Mouse (Mus musculus): ENCODE measurements at regions not wholly inside any gene's neighbourhood (a gene's known extent, or its start where the extent isn't known, plus 50 kb on each side); places are given as distances from the start of the nearest gene placed in this dataset.

DNA sequence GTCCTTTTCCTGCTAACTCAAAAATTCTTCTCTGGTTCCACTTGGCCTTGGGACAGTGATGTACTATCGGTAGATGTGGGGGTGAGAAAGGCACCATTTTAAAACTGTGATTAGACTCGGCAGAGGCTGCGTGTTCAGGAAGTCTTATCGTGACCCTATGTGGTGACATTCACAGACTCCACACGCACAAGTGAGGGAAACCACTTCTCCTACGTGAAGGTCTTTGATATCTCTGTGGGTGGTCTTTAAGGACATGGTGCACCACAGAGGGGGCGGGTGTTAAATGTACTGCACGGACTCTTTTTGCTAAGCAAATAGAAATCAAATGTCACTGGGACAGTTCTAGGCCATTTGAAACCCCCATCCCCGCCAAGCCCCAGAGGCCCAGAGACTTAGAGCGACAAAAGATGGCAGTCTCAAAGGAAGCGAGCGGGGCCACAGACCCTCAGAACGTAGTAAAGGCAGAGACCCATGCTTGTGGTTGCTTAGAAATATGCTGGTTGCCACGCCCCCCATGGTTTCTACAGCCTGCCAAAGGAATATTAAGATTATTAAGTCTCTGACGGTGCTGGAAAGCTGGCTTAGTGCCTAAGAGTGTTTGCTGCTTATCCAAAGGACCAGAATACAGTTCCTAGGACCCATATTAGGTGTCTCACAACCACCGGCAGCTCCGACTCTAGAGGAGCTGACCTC lies 73.6 kb upstream of the Slc45a1 start:
- DNase-seq (ENCODE audit: extremely low spot score, low spot score), result no peak

DNA sequence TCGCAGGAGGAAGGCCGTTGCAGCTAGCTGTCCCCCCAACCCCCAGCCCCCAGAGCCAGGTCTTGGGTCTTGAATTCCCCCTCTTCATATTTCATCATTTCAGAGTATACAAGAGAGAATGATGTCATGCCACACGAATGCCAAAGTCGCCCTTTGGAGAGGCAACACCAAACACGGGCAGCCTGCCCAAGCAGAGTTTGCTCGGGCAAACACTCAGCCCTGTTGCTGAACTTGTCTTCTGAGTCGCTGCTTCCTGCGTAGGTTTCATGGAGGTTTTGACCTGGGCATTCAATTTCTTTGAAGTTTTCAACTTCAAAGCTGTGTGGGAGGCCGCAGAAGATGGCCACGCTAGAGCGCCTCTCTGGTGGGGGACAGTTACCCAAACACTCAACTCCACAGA lies 72.8 kb upstream of the Slc45a1 start:
- DNase-seq (ENCODE audit: extremely low spot score, low spot score), result no peak

DNA sequence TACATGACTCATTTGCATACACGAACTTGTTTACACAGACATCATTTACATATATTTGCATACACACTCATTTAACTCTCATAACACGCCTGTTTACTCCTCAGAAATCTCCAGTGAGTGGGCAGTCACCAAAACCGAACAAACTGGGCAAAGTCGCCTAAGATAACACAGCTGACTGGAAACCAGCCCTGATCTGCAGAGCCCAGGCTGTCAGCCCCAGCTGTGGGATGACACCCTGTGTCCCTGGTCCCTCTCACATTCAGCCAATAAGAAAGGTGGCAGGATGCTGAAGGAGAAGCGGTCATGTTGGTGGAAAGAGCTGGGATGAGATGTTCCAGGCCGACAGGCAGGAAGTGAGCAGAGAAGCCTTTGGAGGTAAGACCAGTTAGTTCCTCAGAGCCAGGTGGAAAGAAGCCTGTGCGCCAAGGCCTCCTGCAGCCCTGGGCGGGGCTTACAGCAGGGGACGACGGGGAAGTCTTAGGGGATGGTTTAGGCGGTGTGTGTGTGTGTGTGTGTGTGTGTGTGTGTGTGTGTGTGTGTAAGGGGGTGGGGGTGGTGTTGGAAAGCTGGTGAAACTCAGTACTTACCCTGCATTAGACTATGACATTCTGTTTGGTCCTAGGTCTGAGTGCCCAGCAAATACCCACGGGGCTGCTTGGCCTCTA lies 69.8 kb upstream of the Slc45a1 start:
- no peak for DNase-seq (ENCODE audit: extremely low spot score, low spot score)

DNA sequence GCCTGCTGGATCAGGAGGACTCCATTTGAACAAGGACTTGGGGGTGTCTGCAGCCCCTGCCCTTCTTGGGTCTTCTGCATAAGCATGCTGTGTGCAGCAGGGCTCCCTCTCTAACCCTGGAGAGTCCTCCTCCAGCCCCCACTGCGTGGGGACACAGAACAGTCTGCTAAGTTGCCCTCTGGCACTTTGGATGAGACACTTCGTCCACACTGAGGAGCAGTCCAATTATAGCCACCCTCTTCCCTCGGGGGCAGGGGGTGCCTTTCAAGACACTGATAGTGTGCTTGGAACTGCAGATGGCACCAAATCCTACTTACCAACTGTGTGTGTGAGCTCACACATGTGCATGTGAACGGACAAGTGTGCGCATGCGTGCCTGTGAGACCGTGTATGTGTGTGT lies 65.9 kb upstream of the Slc45a1 start:
- DNase-seq (ENCODE audit: extremely low spot score, low spot score), result no peak

DNA sequence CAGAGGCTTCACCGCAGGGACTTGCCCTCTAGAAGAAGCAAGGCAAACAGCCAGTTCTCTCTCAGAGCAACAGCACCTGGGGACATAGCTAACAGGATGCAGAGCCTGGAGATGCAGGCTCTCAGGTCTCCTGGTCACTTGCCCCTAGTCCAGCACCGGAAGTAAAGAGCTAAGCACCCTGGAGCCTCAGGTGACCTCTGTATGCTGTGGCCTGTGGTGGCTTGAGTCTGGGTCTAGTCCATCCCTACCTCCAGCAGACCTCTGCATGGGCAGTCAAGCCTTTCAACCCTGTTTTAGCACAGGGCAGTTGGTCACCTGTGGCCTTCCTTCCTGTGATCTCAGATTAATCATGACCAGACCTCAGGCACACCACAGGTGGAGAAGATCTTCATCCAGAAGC lies 63.1 kb upstream of the Slc45a1 start:
- DNase-seq (ENCODE audit: extremely low spot score, low spot score), result no peak

DNA sequence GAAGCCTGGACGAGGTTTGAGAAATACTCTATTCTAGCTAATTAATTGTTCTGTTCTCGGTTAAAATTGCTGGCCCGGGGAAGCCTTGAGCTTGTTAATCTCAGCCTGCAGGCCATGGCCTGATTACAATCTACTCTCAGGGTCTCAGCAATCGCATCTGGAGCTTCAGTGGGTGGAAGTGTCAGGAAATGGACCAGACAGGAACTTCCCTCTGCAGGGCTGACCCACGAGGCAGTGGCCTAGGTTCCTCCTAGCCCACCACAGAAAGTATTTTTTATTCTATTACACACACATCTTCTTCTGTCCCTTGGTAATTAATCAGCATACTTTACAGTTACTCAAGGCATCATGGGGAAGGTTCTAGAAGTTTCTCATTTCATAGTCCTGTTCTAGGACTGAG lies 61.3 kb upstream of the Slc45a1 start:
- no peak for DNase-seq (ENCODE audit: extremely low spot score, low spot score)

DNA sequence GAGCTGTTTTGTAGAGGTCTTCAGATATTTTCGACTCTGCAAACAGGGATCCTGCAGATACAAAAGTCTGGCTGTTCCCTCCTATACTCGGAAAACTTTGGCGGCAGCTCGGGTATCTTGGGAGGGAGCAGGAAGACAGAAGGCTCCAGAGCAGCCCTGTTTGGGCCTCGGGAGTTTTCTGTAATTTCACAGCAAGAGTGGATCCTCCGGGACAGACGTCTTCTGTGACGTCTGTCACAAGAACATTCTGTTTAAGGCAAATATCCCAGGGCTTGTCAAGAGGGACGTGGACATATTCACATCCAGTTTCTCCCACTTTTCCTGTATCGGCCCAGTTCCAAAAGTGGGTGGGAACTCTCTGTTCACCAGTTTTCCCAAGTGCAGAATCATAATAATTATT lies 60.9 kb upstream of the Slc45a1 start:
- DNase-seq (ENCODE audit: extremely low spot score, low spot score), result no peak

DNA sequence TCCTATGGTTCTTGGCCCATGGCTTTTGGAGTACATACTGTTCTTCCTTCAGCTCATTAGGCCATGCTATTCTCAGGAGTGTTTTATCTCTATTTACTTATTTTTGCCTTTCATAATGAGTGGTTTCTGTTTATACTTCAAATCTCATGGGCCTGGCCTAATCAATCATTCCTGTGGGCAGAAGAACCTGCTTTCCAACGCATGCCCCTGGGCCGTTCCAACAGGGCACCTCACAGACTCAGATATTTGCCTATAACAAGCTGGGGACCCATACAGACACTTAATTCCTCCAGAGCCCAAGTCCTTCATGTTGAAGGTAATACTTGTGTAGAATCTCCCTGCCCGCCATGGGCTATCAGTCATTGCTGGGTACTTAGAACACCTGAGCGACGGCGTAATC lies 59.7 kb upstream of the Slc45a1 start:
- no peak for DNase-seq (ENCODE audit: extremely low spot score, low spot score)

DNA sequence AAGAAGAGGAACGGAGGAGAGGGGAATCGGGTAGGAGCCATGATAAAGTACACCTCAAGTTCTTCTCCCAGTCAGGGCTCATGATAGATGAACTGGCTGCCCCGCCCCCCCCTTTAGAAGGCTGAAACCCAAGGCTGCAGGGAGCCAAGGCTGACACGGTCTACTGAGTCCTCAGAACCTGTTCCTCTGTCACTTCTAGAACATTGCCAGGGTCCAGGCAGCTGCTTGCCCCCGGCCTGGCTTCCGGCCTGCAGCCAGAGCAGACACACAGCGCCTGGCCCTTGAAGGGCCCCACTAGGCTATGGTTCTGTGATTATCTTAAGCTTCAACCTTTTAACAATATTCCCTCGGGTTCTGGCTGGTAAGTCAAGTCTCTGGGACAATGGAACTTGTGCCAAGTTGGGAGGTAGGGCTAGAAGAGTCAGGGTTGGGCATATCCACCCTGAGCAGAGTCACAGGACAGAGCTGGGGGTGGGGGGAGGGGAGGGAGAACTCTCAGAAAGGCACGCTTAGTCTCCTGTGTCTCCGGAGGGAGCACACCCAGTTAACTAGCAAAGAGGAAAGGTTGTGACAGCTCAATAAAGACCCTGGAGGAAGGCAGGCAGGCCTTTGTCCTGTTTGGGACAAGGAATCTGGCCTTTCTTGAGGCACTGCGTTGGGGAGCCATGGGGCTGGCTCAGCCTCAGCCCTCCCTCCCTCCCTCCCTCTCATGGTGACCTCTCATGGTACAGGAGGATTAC lies 57.6 kb upstream of the Slc45a1 start:
- no peak for DNase-seq (ENCODE audit: extremely low spot score, low spot score)

DNA sequence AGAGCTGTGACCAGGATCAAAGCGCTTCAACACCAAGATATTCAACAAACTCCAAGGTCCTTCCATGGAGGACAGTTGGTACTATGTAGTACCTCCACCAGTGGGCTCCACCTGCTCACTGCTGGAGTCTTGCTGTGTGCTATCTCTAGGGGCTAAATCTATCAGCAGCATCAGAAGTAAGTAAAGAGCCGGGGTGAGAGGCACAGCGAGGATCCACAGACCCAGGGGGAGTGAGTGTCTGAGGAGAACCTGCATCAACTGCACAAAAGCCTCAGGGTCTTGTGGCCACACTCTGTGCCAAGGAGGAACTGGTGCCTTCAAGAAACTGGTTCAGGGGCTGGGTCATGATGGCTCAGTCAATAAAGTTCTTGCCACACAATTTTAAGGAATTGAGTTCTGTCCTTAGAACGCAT lies 56.6 kb upstream of the Slc45a1 start:
- no peak for DNase-seq (ENCODE audit: extremely low spot score, low spot score)

DNA sequence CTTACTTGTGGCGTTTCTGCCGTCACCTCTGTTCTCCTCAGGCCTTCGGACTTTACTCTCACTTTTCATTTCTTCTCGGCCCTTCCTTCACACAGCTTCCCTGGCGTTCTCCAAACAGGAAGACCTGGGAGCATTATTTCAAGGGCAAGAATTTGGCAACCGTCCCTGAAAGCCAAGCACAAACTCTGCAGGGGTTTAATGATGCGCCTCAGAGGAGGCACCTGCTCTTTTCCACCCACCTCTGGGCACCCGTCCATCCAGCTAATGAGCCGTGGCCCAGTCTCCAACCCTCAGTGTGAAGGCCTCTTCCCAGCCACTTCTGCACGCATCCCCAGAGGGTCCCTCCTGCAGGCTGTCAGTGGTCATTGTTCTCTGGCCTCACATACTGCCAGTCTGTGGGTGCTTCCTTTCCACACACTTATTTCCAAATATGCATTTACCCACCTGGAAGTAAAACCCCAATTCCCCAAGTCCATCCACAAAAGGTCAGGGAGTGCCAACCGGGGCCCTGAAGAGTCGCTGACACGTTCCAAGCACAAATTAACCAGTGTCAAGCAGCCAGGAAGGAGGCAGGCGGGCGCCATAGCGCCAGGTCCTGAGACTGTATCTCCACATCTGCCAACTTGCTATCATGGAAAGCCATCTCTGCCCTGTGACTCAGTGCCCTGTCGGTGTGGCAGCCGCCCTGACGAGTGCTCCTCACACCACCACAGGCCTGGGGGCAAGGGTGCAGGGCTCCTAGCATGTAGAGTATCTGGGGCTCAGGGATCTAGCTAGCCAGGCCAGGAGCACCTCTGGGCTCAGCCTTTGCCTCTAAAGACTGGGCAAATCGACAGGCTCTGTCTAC lies 56.0 kb upstream of the Slc45a1 start:
- DNase-seq (ENCODE audit: extremely low spot score, low spot score), result no peak

DNA sequence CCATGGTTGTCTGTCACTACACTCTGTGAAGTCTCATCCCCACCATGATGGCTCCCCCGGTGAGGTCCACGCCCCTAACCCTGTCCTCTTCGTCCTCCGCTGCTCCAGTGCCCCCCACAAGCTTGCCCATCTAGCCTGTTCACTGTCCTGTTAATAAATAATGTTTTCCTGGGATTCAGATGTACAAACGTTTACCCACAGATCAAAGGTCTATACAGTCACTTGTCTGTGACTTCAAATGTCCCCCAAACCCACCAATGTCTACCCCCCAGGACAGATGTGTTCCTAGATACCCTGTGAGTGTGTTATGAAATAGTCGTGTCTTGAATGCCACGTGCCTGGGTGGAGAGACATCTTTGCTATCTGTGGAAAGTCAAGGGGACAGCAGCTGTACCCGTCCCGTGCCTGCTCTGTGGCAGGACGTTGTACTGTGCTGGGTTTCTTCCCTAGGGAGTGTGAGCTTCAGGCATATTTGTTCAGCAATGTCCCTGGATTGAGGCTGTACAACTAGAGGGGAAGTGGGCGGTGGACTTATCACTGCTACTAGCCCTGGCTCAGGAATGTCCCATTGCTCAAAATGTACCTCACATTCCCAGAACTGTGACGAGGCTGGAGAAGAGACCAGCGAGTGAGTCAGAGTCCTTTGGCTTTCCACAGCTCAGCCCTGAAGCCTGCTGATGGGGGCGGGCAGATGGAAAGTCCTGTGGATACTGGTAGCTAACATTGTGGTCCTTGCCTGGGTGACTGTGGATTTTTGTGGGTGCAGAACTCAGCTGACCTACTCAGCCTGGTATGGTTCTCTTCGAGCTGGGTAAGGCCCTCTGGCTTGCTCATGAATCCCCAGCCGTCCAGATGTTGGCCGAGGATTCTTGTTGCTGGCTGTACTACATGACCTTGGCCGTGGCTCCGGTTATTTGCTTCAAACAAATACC lies 55.1 kb upstream of the Slc45a1 start:
- no peak for DNase-seq (ENCODE audit: extremely low spot score, low spot score)

DNA sequence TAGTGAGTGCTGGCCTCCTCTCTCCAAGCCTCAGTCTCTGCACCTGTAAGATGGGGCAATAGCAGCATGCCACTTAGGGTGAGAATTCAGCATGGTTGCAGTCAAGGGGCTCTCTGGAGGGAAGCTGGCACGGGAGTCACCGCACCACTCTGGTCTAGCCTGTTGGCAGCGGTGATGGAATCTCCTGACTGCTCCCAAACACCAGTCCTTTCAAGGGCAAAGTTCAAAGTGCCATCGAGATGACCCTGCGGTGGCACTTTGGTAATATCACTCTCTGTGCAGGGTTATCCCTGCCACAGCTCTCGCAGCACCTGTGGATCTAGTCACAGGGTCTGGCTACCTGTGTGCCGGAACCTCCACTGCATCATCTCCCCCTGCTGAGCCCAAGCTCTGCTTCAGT lies 54.3 kb upstream of the Slc45a1 start:
- no peak for DNase-seq (ENCODE audit: extremely low spot score, low spot score)

DNA sequence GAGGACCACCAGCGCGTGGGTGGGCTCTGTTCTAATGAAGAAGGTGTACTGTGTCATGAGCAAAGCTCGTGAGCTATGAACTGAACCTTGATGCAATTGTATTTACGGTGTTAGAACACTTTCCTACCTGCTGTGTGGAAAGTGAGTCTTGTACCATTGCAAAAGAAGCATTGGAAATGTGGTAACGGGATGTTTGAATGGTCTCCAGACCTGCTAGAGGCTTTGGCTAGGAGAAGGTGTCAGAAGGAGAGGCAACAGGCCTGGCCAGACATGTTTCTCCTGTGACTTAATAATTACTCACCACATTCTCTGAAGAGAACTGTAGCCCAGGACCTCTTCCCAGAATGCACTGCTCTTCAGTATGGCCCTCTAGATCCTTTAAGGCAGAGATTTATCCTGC lies 51.3 kb upstream of the Slc45a1 start:
- no peak for DNase-seq (ENCODE audit: extremely low spot score, low spot score)

Data from neural tube, embryonic 10.5 days (tissue).